Mouse (Mus musculus): Measurements from ENCODE around the gene Krtap24-1.

DNA sequence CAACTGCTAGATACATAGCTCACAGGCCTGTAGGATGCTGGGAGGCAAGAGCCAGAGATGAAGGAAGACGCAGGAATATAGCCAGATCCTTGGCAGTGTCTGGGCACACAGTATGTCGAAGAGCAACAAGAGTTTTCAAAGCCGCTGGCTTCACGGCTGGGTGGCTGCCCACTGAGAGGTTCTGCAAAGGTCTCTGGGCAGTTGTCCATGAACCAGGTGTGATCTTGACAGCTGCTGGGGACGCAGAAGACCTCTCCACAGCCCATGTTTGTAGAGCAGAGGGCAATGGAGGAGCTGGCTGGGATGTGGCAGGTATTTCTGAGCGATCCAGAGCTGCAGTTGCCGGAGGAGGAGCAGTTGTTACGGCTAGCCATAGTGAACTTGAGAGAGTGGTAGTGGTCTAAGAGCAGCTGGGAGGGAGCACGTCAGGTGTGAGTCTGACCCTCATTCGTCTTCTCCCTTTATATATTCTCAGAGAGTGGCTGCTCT lies 35.3 kb upstream of the Krtap24-1 start, which contains the start of gene Krtap26-1:
- TF ChIP-seq CTCF (IDR thresholded peaks at IDR 0.05) = no peak
- TF ChIP-seq EP300 (IDR thresholded peaks at IDR 0.05) = no peak

Measured in lung, postnatal 0 days (tissue).